Comparison of ENCODE assay signal across 36 mouse cellular contexts in the genomic region with DNA sequence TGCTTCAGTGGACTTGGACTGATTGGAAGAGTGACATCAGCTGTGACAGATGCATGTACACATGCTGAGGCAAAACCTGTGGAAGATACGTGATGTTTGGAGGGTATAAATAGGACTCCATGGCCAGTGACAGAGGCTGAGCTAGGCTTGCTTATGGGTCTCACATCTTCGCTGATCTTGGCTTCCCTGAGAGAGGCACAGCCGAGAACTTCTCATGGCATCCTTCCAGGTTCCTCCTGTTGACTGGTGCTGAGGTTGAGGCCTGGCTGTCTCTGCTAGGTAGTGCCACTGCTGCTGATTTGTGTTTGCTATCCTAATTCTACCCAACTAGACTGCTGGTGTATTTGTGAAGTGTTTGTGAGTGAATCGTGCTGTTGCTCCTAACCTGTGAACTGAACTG. TPM values are rescaled to one million over a fixed set of nuclear protein-coding genes. Genes with fewer than 3 reads are reported as not detected.
"Had no signal": no experiment of that assay in that cellular context is flagged by ENCODE, and none has a peak within 500 bp of the region (broad histone marks: within the 10 kb centered on the region; RNA-seq: fewer than 3 reads in every experiment).

No protein-coding gene starts in this region.

- H3K4me3 ChIP-seq: heart, embryonic 12.5 days; heart, embryonic 13.5 days; heart, embryonic 15.5 days; hindbrain, embryonic 10.5 days; hindbrain, embryonic 12.5 days; hindbrain, embryonic 13.5 days; hindbrain, embryonic 15.5 days; intestine, embryonic 15.5 days; kidney, embryonic 15.5 days; layer of hippocampus, adult 2 months; left cerebral cortex, adult 2 months had no signal

- H3K36me3 ChIP-seq: heart, embryonic 12.5 days; heart, embryonic 13.5 days; heart, embryonic 15.5 days; hindbrain, embryonic 10.5 days; hindbrain, embryonic 12.5 days; hindbrain, embryonic 13.5 days; hindbrain, embryonic 15.5 days; intestine, embryonic 15.5 days; kidney, embryonic 15.5 days had no signal

- H3K4me2 ChIP-seq: heart, embryonic 11.5 days; heart, embryonic 12.5 days; heart, embryonic 13.5 days; heart, embryonic 15.5 days; hindbrain, embryonic 12.5 days; hindbrain, embryonic 13.5 days; hindbrain, embryonic 14.5 days; hindbrain, embryonic 15.5 days; intestine, embryonic 15.5 days; kidney, embryonic 15.5 days had no signal

- H3K27me3 ChIP-seq: heart, embryonic 12.5 days; hindbrain, embryonic 12.5 days; hindbrain, embryonic 13.5 days; hindbrain, embryonic 15.5 days; intestine, embryonic 15.5 days; kidney, embryonic 15.5 days had no signal

- ATAC-seq: hindbrain, embryonic 16.5 days; hindbrain, postnatal 0 days; inflammation-experienced regulatory T-cells, adult 6 months; intestine, embryonic 15.5 days; intestine, embryonic 16.5 days; intestine, postnatal 0 days had no signal

- H3K9ac ChIP-seq: heart, embryonic 12.5 days; heart, embryonic 13.5 days; heart, embryonic 15.5 days; hindbrain, embryonic 12.5 days; hindbrain, embryonic 13.5 days; hindbrain, embryonic 14.5 days; hindbrain, embryonic 15.5 days; intestine, embryonic 15.5 days; kidney, embryonic 15.5 days had no signal

- H3K9me3 ChIP-seq: heart, embryonic 12.5 days; heart, embryonic 15.5 days; hindbrain, embryonic 10.5 days; hindbrain, embryonic 12.5 days; hindbrain, embryonic 13.5 days; hindbrain, embryonic 15.5 days; intestine, embryonic 15.5 days; kidney, embryonic 15.5 days had no signal

- H3K27ac ChIP-seq: heart, embryonic 13.5 days; heart, embryonic 15.5 days; hindbrain, embryonic 10.5 days; hindbrain, embryonic 12.5 days; hindbrain, embryonic 13.5 days; hindbrain, embryonic 14.5 days; hindbrain, embryonic 15.5 days; hindbrain, postnatal 0 days; intestine, embryonic 15.5 days; kidney, embryonic 15.5 days; kidney, postnatal 0 days; layer of hippocampus, adult 2 months; left cerebral cortex, adult 2 months had no signal

- DNase-seq: heart, postnatal 10 days; heart, postnatal 14 days; heart, postnatal 36 days; heart, postnatal 4 days; kidney, adult 11 months; kidney, adult 18-20 months; kidney, adult 2 months; kidney, adult 8-10 months; kidney, adult 9 months; kidney, postnatal 10 days; kidney, postnatal 14 days; kidney, postnatal 25 days; kidney, postnatal 36 days; kidney, postnatal 4 days; layer of hippocampus, adult 9-11 months; layer of hippocampus, postnatal 36 days had no signal

- H3K4me1 ChIP-seq: heart, embryonic 12.5 days; heart, embryonic 13.5 days; heart, embryonic 15.5 days; hindbrain, embryonic 10.5 days; hindbrain, embryonic 12.5 days; hindbrain, embryonic 13.5 days; hindbrain, embryonic 15.5 days; intestine, embryonic 15.5 days; kidney, embryonic 15.5 days had no signal

RNA-seq across cellular contexts. Expression of a gene that starts 23.2 kb away (rescaled TPM):
- polyA plus RNA-seq: inflammation-experienced regulatory T-cells, adult 6 months had no signal

RNA-seq across cellular contexts. Expression of a gene that starts 35.7 kb away (rescaled TPM):
- total RNA-seq: hematopoietic stem cell, adult 5-6 weeks had no signal
